ENCODE assay signal across 8 mouse cellular contexts in genomic region chr6:82996740-82997315, GRCm38 (mm10). TPM values are rescaled to one million over a fixed set of nuclear protein-coding genes. Genes with fewer than 3 reads are reported as not detected.
DNase-seq lines count a peak whose midpoint lies in the region; ATAC-seq lines count a peak whose summit lies in the region.

No protein-coding gene starts in this region.

- peaks cover 9% of the 10 kb centered on the region for H3K4me1 ChIP-seq in hindbrain, embryonic 15.5 days (replicated peaks)

- peak overlapping the region; percentile 22; the same call in 1 of the 2 replicates for H3K27ac ChIP-seq in hindbrain, embryonic 15.5 days (replicated peaks)

- ATAC-seq in hindbrain, embryonic 15.5 days (ENCODE audit: low FRiP score, low read depth) = peak; percentile 96

- WGBS in hindbrain, embryonic 15.5 days = 11% methylated on average over 11 of the region's 11 CpGs

- peak; percentile 91 for DNase-seq in T-cell, adult 2 months (ENCODE audit: low spot score)
- DNase-seq in cerebellum, postnatal 36 days = peak; percentile 85 to 90
- DNase-seq in frontal cortex, postnatal 36 days (ENCODE audit: low spot score in 2 of 2) = peak; percentile 92 to 97
- DNase-seq in left cerebral cortex, adult 11 months (ENCODE audit: low spot score) = peak; percentile 92
- DNase-seq in lung, postnatal 4 days = peak; percentile 92 to 93
- peak; percentile 91 for DNase-seq in retina, postnatal 7 days (ENCODE audit: low read depth, low spot score)
- DNase-seq in urinary bladder, adult 2 months (ENCODE audit: low spot score) = peak; percentile 62

- H3K27me3 ChIP-seq in hindbrain, embryonic 15.5 days = peaks cover 5% of the 10 kb centered on the region; the same call in 1 of the 2 replicates

- no peaks in the 10 kb centered on the region for H3K36me3 ChIP-seq in hindbrain, embryonic 15.5 days

- peak overlapping the region; percentile 38 for H3K4me2 ChIP-seq in hindbrain, embryonic 15.5 days

- no peak overlapping the region; the same call in 1 of the 2 replicates for H3K9ac ChIP-seq in hindbrain, embryonic 15.5 days

- no peak overlapping the region for H3K4me3 ChIP-seq in hindbrain, embryonic 15.5 days

- H3K9me3 ChIP-seq in hindbrain, embryonic 15.5 days = no peaks in the 10 kb centered on the region

RNA-seq across cellular contexts. Expression of gene Dok1, which starts 36.4 kb away (rescaled TPM):
- polyA plus RNA-seq in hindbrain, embryonic 15.5 days (2015; fragmentation: Nextera tagmentation; extraction: Ambion mirVana) = 1.7 and 2.6 TPM in 2 replicates
- polyA plus RNA-seq in urinary bladder, adult 2 months (2012; rRNA removed) = 18.3 and 20.8 TPM in 2 replicates

RNA-seq across cellular contexts. Expression of gene Loxl3, which starts 37.1 kb away (rescaled TPM):
- 6.6 and 6.7 TPM in 2 replicates for polyA plus RNA-seq in hindbrain, embryonic 15.5 days (2015; fragmentation: Nextera tagmentation; extraction: Ambion mirVana)
- polyA plus RNA-seq in urinary bladder, adult 2 months (2012; rRNA removed) = 20.2 and 20.7 TPM in 2 replicates

RNA-seq across cellular contexts. Expression of gene M1ap, which starts 50.1 kb away (rescaled TPM):
- polyA plus RNA-seq in hindbrain, embryonic 15.5 days (2015; fragmentation: Nextera tagmentation; extraction: Ambion mirVana) = 0.61 TPM in 1 of 2 replicates, not detected in the other
- 0.30 and 0.62 TPM in 2 replicates for polyA plus RNA-seq in urinary bladder, adult 2 months (2012; rRNA removed)

RNA-seq across cellular contexts. Expression of gene Sema4f, which starts 57.3 kb away (rescaled TPM):
- polyA plus RNA-seq in hindbrain, embryonic 15.5 days (2015; fragmentation: Nextera tagmentation; extraction: Ambion mirVana) = 22.5 and 22.7 TPM in 2 replicates
- polyA plus RNA-seq in urinary bladder, adult 2 months (2012; rRNA removed) = 0.31 and 0.43 TPM in 2 replicates

RNA-seq across cellular contexts. Expression of gene Aup1, which starts 57.5 kb away (rescaled TPM):
- 168 and 186 TPM in 2 replicates for polyA plus RNA-seq in hindbrain, embryonic 15.5 days (2015; fragmentation: Nextera tagmentation; extraction: Ambion mirVana)
- polyA plus RNA-seq in urinary bladder, adult 2 months (2012; rRNA removed) = 189 and 247 TPM in 2 replicates
